8 mouse cellular contexts compared by ENCODE assay signal in the genomic region with DNA sequence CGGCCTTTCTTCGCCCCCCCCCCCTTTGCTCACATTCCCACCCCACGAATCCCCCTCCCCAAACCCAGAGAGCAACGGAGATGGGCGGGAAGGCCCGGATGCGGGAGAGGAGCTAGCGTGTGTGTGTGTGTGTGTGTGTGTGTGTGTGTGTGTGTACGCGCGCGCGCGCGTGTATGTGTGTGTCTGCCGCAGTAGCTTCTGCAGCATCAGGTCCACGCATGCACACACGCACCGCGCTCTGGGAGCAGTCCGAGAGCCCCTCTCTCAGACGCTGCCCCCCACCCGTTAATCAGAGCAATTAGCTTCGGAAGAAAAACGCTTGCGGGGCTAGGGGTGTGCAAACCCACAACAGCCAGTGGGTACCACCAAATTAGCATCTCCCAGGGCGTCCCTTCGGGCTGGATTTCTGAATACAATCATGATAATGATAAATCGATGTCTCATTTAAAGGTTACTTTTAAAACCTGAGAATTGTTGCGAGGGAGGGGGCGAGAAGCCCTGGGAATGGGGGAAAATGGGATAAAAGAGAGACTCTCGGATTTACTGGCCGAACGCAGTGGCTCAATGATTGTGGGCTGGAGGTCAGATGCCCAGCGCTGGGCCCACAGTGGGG. TPM values are rescaled to one million over a fixed set of nuclear protein-coding genes. Genes with fewer than 3 reads are reported as not detected.
DNase-seq lines count a peak whose midpoint lies in the region; ATAC-seq and TF ChIP-seq lines count a peak whose summit lies in the region.

No protein-coding gene starts in this region.

- peak; percentile 55 to 66 for DNase-seq in cerebellum, adult 2 months
- no peak for DNase-seq in cerebellum, adult 9-11 months
- DNase-seq in liver, embryonic 11.5 days (ENCODE audit: low spot score): peak; percentile 47
- DNase-seq in liver: no peak
- DNase-seq in embryonic facial prominence, embryonic 14.5 days (ENCODE audit: low spot score): peak; percentile 55
- peak; percentile 40 for DNase-seq in splenic B cell, adult 2 months (ENCODE audit: low read depth, low spot score)
- DNase-seq in natural killer cell, adult 2 months (ENCODE audit: low spot score in 2 of 2): no peak

- TF ChIP-seq CTCF in cerebellum, adult 2 months (IDR thresholded peaks at IDR 0.05; ENCODE audit: borderline replicate concordance, insufficient read depth, low read depth, low read length): no peak

- TF ChIP-seq POLR2A in cerebellum, adult 2 months (IDR thresholded peaks at IDR 0.05; ENCODE audit: borderline replicate concordance, insufficient read depth, low read length): no peak

- H3K9ac ChIP-seq in liver, embryonic 11.5 days (ENCODE audit: low read depth, low read length): no peak overlapping the region
- H3K9ac ChIP-seq in embryonic facial prominence, embryonic 14.5 days (ENCODE audit: low read depth, low read length): peak overlapping the region; percentile 49
- peak overlapping the region; percentile 62 for H3K9ac ChIP-seq in limb, embryonic 13.5 days

- no peaks in the 10 kb centered on the region for H3K9me3 ChIP-seq in liver, embryonic 11.5 days (ENCODE audit: control insufficient read depth, low read length)
- H3K9me3 ChIP-seq in embryonic facial prominence, embryonic 14.5 days (ENCODE audit: control insufficient read depth, low read length): no peaks in the 10 kb centered on the region
- H3K9me3 ChIP-seq in limb, embryonic 13.5 days: no peaks in the 10 kb centered on the region

- no peak for ATAC-seq in liver, embryonic 11.5 days (replicated peaks; ENCODE audit: low FRiP score)
- ATAC-seq in embryonic facial prominence, embryonic 14.5 days (ENCODE audit: low read depth): 0 out of 2 replicates have a peak, but pooled peaks have one; percentile 3
- peak; percentile 4; the same call in 1 of the 2 replicates for ATAC-seq in limb, embryonic 13.5 days (ENCODE audit: low FRiP score, low read depth)

- peaks cover 2% of the 10 kb centered on the region; the same call in 1 of the 2 replicates for H3K27me3 ChIP-seq in cerebellum, adult 2 months (ENCODE audit: control insufficient read depth, insufficient read depth, low read length)
- peaks cover 100% of the 10 kb centered on the region for H3K27me3 ChIP-seq in liver, embryonic 11.5 days (replicated peaks; ENCODE audit: control insufficient read depth, insufficient read depth, low read length)
- H3K27me3 ChIP-seq in embryonic facial prominence, embryonic 14.5 days (replicated peaks; ENCODE audit: control insufficient read depth, insufficient read depth, low read length): peaks cover 85% of the 10 kb centered on the region
- peaks cover 83% of the 10 kb centered on the region for H3K27me3 ChIP-seq in limb, embryonic 13.5 days
- no peaks in the 10 kb centered on the region for H3K27me3 ChIP-seq in splenic B cell, adult 2 months (ENCODE audit: control insufficient read depth, insufficient read depth, low read length, poor library complexity, severe bottlenecking)

- peak overlapping the region; percentile 60 for H3K4me3 ChIP-seq in cerebellum, adult 2 months (replicated peaks; ENCODE audit: insufficient read depth, low read depth, low read length)
- peak overlapping the region; percentile 22; the same call in 1 of the 2 replicates for H3K4me3 ChIP-seq in liver, embryonic 11.5 days (ENCODE audit: low read depth, low read length)
- peak overlapping the region; percentile 38 for H3K4me3 ChIP-seq in embryonic facial prominence, embryonic 14.5 days (ENCODE audit: low read depth, low read length)
- peak overlapping the region; percentile 39 for H3K4me3 ChIP-seq in limb, embryonic 13.5 days

- peak overlapping the region; percentile 63 for H3K4me2 ChIP-seq in liver, embryonic 11.5 days
- peak overlapping the region; percentile 89 for H3K4me2 ChIP-seq in embryonic facial prominence, embryonic 14.5 days (ENCODE audit: low read depth, low read length)
- H3K4me2 ChIP-seq in limb, embryonic 13.5 days (replicated peaks): peak overlapping the region; percentile 81

- H3K36me3 ChIP-seq in liver, embryonic 11.5 days (ENCODE audit: control insufficient read depth, insufficient read depth, low read length): no peaks in the 10 kb centered on the region
- H3K36me3 ChIP-seq in embryonic facial prominence, embryonic 14.5 days (ENCODE audit: control insufficient read depth, insufficient read depth, low read length): no peaks in the 10 kb centered on the region
- no peaks in the 10 kb centered on the region for H3K36me3 ChIP-seq in limb, embryonic 13.5 days
- no peaks in the 10 kb centered on the region for H3K36me3 ChIP-seq in splenic B cell, adult 2 months (ENCODE audit: control insufficient read depth, insufficient read depth, low read length, poor library complexity, severe bottlenecking)

- H3K27ac ChIP-seq in cerebellum, adult 2 months (ENCODE audit: insufficient read depth, low read length): no peak overlapping the region
- H3K27ac ChIP-seq in liver, embryonic 11.5 days (ENCODE audit: low read depth, low read length): no peak overlapping the region
- no peak overlapping the region; the same call in 1 of the 2 replicates for H3K27ac ChIP-seq in embryonic facial prominence, embryonic 14.5 days (replicated peaks; ENCODE audit: low read depth, low read length)
- H3K27ac ChIP-seq in limb, embryonic 13.5 days: no peak overlapping the region

- H3K4me1 ChIP-seq in cerebellum, adult 2 months (ENCODE audit: control insufficient read depth, insufficient read depth, low read length): peaks cover 20% of the 10 kb centered on the region; the same call in 1 of the 2 replicates
- peaks cover 12% of the 10 kb centered on the region for H3K4me1 ChIP-seq in liver, embryonic 11.5 days (replicated peaks; ENCODE audit: control insufficient read depth, insufficient read depth, low read length)
- peaks cover 36% of the 10 kb centered on the region for H3K4me1 ChIP-seq in embryonic facial prominence, embryonic 14.5 days (ENCODE audit: control insufficient read depth, insufficient read depth, low read length)
- peaks cover 60% of the 10 kb centered on the region for H3K4me1 ChIP-seq in limb, embryonic 13.5 days

- WGBS in cerebellum, adult 2 months: 2% methylated on average over 34 of the region's 35 CpGs
- WGBS in liver, embryonic 11.5 days: 4% methylated on average over 34 of the region's 35 CpGs
- WGBS in embryonic facial prominence, embryonic 14.5 days: 1% methylated on average over 34 of the region's 35 CpGs
- under 1% methylated on average over 32 of the region's 35 CpGs for WGBS in limb, embryonic 13.5 days

RNA-seq across cellular contexts. Expression of a gene that starts 13.1 kb away (rescaled TPM):
- 8.7 and 10.5 TPM in 2 replicates for polyA plus RNA-seq in cerebellum, adult 2 months (2012; rRNA removed)
- 6.5 and 7.1 TPM in 2 replicates for polyA plus RNA-seq in liver, embryonic 11.5 days (2014; fragmentation: Nextera tagmentation; extraction: Ambion mirVana)
- 9.6 and 10.1 TPM in 2 replicates for polyA plus RNA-seq in embryonic facial prominence, embryonic 14.5 days (2014; fragmentation: Nextera tagmentation; extraction: Ambion mirVana)
- 9.4 and 10.6 TPM in 2 replicates for polyA plus RNA-seq in limb, embryonic 13.5 days (2015; fragmentation: Nextera tagmentation; extraction: Ambion mirVana)

RNA-seq across cellular contexts. Expression of a gene that starts 31.1 kb away (rescaled TPM):
- polyA plus RNA-seq in cerebellum, adult 2 months (2012; rRNA removed): 4.1 and 4.6 TPM in 2 replicates
- 22.1 and 22.2 TPM in 2 replicates for polyA plus RNA-seq in liver, embryonic 11.5 days (2014; fragmentation: Nextera tagmentation; extraction: Ambion mirVana)
- 23.9 and 28.3 TPM in 2 replicates for polyA plus RNA-seq in embryonic facial prominence, embryonic 14.5 days (2014; fragmentation: Nextera tagmentation; extraction: Ambion mirVana)
- 62.8 and 66.7 TPM in 2 replicates for polyA plus RNA-seq in limb, embryonic 13.5 days (2015; fragmentation: Nextera tagmentation; extraction: Ambion mirVana)

RNA-seq across cellular contexts. Expression of a gene that starts 32.2 kb away (rescaled TPM):
- polyA plus RNA-seq in cerebellum, adult 2 months (2012; rRNA removed): 50.1 and 57.6 TPM in 2 replicates
- polyA plus RNA-seq in liver, embryonic 11.5 days (2014; fragmentation: Nextera tagmentation; extraction: Ambion mirVana): 5.1 TPM in 2 replicates
- polyA plus RNA-seq in embryonic facial prominence, embryonic 14.5 days (2014; fragmentation: Nextera tagmentation; extraction: Ambion mirVana): 11.0 and 13.5 TPM in 2 replicates
- 10.7 and 11.3 TPM in 2 replicates for polyA plus RNA-seq in limb, embryonic 13.5 days (2015; fragmentation: Nextera tagmentation; extraction: Ambion mirVana)

Comparison
In these comparisons a context has a peak if more than half of its experiments do, and no peak if none do; other contexts are left out.
1. DNase-seq: peak in cerebellum, adult 2 months (2 of 2), liver, embryonic 11.5 days (single experiment), embryonic facial prominence, embryonic 14.5 days (single experiment) and splenic B cell, adult 2 months (single experiment); none in cerebellum, adult 9-11 months (single experiment), liver (single experiment) and natural killer cell, adult 2 months (0 of 2).
2. Peak in every context shown above with its lines, with median percentiles within 50 percentile points of each other: H3K4me3 ChIP-seq and H3K4me2 ChIP-seq.